Mouse (Mus musculus): ENCODE measurements around the gene Dchs1.

Gene Dchs1

DNA sequence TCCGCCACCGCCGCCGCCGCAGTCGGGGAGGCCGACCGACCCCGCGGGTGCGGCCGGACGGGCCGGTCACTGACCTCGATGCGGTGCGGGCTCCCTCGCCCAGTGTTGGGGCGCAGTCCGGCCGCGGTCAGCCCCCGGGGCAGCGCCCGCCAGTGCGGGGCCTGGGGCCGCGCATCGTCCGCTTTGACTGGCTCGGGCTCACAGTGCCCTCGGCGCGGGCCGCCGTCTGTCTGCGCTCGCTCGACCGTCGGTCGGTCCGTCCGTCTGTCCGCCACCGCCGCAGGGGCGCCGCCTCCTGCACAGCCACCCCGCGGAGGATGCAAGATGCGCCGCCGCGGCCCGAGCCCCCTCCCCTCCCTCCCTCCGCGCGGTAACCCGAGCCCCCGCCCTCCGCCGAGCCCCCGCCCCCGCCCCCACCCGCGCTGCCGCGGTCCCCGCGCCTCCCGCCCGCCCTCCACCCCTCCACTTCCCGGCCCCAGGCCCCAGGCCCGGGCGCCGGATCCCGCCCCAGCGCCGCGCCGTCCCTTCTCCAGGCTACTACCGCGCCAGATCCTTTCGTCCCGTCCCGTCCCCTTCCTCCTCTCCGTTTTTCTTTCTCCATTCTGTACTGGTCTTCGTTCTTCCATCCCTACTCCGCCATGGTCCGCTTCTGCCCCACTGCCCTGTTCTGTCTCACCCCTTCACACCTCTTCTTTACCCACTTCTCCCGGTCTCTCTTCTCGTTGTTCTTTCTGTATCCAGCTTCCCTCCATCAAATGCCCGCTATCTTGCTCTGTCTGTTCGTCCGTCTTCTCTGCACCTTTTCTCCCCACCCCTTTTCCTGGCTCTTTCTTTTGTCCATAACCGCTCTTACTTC, at the start of gene Dchs1:
Gene Dchs1 (minus strand): TSS at position 370 of the 856 bp plus-strand sequence.
- DNase-seq = no peak

DNA sequence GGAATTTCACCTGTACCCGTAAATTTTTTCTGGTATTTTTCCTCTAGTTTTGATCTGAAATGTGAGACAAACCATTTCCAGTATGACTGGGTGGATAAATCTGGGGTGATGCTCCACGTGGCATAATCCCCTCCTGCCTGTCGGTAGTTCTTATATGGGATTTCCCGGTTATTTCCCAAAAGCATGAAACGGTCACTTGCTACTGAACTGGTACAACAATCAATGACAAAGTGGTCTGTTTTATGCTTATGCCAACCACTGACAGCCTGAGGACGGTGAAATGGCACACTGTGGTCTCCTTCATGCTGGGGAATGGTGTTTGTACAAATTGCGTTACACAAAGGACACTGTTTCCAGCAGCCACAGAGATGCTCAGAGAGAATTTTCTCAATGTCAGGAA, 36.8 kb upstream of the Dchs1 start:
- no peak for DNase-seq

DNA sequence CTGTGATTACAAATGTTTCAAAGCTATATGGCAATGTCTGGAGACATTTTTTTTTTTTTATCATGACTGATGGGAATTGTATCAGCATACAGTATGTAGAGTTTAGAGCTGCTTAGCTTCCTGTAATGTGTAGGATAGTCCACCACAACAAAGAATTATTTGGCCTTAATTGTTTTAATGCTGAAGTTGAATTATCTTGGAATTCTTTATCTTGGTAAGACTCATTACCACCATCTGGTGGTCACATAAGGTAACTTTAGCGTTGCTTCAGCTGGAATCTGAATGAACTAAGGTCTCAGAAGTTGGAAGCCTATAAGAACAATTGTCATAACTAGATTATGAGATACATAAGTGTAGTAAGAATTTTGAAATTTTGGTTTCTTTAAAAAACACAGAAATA, 31.0 kb upstream of the Dchs1 start:
- DNase-seq = no peak

DNA sequence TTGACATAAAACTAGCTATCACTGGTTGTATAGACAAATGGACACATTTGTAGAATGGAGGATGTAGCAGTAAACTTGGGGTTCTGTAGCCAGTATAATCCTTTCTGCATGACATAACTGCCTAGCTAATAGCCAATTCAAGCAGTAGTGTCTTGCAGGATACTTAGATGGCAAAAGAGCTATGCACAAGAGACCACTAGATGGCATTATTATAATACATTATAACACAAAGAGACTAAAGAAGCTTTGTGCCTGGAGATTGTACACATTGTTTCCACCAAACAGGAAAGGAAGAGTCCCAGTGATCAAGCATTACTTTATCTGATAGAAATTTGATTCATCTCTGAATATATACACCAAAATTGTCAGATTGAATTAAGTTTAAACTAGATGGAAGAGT, 29.3 kb upstream of the Dchs1 start:
- DNase-seq = no peak

DNA sequence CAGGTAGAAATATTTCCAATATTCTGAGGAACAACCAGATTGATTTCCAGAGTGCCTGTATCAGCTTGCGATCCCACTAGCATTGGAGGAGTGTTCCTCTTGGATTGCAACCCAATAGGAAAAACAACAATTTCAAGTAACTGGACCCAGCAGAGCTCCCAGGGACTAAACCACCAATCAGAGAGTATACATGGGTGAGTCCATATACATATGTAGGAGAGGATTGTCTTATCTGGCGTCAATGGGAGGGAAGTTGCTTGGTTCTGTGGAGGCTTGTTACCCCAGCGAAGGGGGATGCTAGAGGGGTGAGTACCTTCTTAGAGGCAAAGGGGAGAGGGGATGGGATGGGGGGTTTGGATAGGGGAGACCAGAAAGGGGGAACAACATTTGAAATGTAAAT, 25.9 kb upstream of the Dchs1 start:
- no peak for DNase-seq

DNA sequence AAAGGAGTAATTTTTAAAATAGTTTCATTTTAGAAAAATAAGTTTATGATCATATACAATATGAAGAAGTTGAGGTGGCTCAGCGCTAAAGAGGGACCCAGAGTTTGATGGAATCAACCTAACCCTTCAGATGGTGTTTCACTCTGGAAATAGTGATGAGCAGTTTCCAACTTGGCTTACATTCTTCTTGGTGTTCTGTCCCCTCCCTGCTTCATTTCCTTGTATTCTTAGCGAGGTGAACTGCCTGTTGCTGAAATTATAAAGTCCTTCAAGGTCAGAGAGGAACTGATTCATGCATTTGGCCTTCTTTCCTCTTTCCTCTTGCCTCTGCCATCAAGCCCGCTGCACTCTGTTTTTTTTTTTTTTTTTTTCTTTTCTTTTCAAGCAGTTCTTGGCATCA, 25.1 kb upstream of the Dchs1 start:
- no peak for DNase-seq

DNA sequence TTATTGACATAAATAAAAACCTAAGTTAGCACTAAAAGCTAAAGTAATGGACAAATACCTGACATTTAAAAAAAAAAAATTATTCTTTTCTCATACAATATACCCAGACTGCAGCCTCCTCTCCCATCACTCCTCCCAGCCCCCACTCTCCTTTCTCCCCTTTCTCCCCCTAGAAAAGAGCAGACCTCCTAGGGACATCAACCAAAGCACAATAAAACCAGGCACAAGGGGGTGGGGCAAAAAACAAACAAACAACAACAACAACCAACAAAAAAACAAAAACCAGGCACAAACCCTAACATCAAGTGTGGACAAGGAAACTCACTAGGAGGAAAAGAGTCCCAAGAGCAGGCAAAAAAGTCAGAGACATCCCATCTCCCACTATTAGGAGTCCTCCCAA, 24.1 kb upstream of the Dchs1 start:
- DNase-seq = peak in 1 of 2 experiments; percentile 7

DNA sequence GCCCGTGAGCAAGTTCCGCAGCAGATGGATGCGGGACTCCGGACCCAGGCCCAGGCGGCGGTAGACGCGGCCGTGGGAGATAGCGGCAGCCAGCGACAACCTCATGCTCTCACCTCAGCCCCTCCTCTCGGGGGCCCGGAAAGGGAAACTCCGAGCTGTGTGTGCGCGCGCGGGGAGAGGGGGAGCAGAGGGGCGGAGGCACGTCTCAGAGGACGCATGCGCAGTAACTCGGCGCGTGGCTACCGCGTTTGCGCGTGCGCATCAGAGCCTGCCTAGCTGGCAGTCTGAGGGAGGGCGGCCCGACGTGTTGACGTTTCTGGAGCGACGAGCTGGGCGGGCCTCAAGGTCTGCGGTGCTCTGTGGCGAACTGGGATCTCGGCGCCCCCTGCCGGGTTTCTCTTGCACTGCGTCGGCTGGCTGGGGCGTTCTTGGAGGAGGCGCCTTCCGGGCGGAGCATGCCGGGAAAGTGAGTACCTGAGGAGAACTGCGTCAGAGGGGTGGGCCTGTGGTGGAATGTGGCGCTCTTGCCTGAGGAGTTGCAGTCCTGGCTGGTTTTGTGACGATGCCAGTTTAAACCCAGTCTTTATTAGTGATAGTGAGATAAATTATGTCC, 23.5 kb upstream of the Dchs1 start, which contains the start of gene Mrpl17:
Gene Mrpl17 (minus strand): TSS at position 223 of the 613 bp plus-strand sequence.
- peak; percentile 100 for DNase-seq

DNA sequence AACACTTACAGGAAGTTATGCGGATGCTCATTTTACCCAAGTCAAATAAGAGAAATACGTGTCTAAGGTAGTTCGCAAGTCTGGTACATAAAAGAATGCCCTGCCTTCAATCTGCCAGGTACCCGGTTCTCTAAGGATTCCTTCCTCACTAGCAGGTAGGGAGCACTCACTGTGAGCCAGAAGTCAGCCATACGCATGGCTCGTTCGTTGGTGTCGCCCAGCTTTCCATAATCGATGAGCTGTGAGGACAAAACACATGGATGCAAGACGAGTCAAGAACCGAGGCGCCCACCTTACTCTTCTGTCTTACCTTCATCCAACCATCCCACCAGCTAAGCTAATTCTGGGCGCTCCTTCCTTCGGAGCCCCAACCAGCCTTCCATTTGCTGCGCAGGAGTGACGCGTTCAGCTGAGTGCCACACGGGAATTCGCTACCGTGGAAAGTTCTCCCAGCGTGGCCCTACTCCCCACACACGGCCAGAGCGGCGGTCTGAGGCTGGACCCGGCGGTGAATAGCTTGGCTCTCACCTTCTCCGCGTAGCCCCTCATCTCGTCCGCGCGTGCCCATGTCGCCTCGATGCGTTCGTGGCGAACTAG, 22.9 kb upstream of the Dchs1 start:
- no peak for DNase-seq

DNA sequence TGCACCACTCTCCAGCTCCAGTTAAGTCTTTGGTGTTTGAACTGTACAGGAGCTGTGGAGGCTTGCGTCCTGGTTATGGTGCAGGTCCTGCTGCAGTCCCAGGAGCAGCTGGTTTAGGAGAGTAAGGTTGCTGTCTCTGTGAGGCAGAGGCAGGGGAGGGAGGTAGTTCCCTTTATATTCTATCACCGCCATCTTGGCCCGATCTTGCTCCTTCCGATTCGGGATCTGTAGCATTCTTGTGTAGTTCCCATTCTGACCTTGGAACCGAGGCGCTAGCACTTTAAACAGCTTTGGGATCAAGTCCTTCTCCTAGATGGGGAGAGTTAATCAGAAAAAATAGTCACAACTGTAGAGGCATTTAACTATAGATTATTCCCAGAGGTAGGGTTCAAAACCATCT, 22.4 kb upstream of the Dchs1 start:
- no peak for DNase-seq

DNA sequence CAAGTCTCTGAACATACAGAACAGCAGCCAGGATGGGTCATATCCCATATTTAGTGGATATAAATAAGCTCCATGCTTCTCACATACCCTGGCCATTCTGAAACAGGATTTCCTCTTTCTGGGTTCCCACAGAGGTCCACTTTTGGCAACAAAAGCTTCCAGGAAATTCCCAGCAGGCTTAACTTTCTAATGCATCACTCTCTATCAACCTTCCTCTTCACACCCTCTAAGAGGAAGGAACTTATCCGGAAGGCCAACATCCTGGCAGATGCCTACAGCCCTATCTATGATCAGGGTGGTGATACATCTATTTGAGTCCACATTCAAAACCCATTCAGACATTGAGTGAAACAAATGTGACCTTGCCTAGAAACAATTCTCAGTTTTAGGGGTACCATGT, 20.9 kb upstream of the Dchs1 start:
- no peak for DNase-seq

DNA sequence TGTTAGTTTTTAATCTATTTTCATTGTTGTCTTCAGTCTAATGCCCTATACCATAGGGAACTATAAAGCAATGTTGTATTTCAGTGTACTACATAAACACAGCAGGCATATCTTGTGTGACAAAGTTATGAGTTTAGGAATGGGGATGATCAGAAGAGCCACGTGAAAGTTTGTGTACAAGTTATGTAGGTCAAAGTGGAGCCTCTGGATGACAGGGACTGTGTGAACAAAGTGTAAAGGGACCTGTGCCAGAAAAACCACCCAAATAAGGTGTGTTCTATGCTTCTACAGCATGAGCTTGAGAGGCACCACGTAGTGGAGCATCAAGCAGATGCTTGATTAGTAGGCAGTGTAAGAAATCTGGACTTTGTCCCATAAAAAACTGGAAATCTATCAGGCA, 19.3 kb upstream of the Dchs1 start:
- no peak for DNase-seq

DNA sequence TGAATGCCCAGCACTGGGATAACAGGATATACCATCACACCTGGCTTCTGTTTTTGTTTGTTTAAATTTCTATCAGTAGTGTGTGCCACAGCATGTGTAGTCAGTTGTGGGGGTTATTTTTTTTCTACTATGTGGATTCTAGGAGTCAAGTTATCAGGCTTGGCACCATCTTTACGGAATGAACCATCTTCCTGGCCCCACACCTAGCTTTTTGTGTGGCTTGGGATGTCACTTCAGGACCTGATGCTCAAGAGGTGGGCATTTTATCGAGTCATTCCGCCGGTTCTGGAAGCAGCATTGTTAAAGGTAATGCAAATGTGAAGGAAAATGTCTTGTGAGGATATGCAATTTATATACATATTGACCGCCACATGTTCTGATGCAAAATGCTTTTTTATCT, 18.7 kb upstream of the Dchs1 start:
- no peak for DNase-seq

DNA sequence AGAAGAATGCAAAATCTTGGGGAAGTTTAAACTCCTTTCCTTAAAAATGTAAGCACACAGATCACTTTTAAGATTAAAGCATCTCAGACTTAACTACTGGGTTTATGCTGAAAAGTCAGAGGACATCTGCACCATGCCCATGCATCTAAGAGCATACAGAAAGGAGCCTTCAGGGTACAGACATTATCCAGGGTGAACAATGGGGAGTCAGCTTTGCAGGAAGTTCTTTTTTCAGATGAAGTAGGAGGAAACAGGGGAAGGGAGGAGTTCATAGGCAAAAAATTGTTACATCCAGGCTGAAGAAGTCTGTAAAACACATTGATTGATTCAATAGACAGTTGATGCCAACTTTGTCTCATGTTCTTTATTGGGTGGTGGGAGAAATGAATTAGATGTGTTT, 16.0 kb upstream of the Dchs1 start:
- no peak for DNase-seq

DNA sequence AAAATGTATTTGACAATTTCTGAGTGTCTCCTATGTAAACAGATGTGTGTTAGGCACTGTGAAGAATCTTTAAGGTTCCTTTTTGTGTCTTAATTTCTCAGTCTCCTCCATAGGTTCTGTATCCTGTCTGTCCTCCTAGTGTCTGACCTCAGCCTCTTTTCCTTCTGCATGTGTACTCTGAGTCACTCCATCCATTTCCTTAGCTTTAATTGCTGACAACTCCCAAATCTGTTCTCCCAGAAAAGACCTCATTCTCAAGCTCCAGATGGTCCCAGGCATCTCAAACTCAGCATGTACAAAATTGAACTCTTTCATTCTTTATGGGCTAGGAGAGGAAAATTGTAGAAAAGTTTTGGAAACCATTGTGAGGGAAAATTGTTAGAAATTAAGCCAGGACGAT, 15.3 kb upstream of the Dchs1 start:
- no peak for DNase-seq

DNA sequence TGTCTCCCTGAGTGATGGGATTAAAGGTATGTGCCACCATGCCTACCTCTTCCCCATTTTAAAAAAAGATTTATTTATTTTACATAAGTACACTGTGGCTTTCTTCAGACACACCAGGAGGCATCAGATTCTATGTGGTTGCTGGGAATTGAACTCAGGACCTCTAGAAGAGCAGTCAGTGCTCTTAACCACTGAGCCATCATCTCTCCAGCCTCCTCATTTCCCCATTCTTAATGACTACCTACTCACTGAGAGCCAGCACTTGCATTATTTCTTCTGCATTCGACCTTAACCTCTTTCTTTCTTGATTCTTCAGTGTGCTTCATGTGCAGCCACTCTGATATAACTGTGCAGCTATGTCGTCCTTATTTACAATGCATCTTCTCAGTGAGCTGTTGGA, 14.9 kb upstream of the Dchs1 start:
- no peak for DNase-seq

DNA sequence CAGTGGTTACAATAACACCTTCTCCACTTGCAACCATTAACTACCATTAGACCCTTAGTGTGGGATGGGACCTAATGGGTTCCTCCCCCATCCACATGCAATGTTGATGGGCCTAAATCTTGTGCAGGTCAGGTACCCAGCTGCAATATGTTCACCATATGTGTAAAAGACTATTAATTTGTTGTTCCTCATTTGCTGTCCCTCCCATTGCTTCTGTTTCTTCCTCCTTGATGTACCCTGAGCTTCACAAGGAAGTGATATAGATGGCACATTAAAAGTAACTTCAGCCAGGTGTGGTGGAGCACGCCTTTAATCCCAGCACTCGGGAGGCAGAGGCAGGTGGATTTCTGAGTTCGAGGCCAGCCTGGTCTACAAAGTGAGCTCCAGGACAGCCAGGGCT, 9.5 kb upstream of the Dchs1 start:
- no peak for DNase-seq

DNA sequence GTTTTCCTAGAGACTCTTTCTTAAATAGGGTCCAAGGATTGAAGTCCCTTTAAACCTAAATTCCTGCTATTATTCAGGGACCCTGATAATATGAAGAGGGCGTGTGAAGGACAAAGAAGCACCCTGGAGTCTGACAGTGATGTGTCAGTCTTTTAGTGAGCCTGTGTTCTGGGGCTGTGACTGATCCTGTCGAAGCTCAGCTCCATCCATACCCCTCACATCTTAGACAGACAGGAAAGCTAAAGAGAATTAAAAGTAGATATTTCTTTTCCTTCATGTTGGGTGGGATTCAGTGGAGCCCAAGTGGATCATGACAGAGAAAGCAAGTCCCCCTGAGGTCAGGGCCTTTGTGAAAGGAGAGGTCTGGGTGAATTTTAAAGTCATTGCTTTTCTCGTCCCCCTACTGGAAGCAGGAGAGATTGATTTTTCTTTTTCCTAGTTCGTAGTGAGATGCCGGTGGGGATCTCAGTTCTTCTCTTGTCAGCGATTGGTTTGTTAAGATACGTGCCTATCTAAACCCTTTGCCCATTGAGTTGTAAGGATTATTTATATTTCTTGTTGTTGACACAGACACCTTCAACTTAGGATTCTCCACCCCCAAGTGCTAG, 8.4 kb upstream of the Dchs1 start:
- DNase-seq = no peak

DNA sequence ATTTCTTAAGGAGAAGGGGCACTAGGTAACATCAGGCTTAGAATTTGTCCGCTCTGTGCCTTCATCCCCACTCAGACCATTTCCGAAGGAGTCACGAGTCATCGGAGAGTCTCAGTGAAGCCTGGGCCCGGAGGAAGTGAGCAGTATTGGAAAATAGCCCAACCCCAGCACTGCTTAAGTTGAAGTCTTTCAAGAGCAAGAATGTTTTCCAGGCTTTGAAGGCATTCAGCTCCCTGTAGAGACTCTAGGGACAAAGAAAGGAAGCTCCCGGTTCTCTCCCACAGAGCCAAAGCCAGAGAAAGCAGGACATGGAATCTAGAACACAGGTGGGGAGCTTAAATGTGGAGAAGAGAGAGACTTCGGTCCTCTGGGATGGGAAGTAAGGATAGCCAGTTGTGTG, 6.2 kb upstream of the Dchs1 start:
- DNase-seq = no peak

DNA sequence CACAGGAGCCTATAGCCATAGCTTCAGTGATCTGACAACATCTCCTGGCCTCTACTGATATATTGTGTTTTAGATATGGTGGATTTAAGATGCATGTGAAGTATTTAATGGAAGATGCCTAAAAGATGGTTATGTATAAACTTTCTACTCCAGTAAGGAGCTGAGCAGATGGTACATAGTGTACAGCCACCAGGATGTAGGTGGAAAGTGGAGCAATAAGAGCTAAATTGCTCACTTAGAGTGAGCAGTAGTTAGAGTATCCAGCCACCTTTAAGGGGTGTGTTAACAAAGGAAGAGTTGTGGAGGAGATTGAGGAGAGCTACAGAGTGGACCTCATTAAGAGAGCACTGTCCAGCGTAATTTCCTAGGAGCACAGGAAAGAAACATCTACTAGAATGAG, 3.7 kb upstream of the Dchs1 start:
- no peak for DNase-seq

DNA sequence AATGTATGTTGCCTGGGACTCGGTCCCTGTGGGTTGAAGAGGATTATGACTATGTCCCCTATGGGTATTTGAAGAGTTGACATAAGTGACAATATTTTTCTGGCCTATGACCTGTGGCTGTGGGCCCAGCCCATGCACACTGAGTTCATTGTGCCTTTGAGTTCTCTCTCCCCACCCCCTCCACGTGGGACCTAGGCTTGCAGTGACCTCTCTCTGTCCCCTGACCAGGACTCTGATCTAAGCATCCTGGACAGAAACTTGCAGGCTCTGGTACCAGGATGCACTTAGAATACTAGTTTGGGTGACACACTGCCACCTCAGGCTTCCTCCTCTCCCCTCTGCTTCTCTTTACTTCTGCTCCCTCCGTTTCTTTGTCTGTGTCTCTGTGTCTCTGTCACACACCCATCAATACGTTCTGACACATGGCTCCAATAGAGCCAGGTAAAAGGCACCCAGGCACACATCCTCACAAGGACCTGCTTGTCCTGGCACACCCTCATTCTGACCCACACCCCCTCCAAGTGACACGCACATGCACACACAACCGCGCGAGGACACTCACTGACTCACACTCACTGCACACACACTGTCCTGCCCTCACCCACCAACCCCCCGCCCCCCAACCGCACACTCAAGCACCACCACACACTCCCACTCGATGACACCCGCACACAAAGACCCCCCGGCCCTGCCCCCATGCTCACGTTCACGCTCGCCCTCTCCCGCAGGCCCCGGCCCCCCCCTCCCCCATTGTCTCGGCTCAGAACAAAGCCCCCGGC, 759 bp downstream of the Dchs1 start:
- no peak for DNase-seq

DNA sequence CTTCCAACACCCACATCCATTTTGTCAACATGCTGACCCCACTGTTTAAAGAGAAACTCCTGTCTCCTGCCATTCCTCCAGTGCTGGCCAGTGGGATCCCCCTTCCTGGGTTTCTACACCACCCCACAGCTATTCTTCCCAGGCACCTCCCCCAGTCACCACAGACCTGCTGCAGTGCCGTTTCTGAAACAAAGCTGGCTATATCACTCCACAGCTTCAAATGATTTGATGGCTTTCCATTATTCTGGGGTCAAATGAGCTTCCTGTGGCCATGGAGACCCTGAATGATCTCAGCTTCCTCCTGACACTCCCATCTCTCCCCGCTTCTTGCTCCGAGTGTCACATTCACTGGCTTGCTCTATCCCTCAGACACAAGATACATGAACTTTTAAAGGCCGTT, 2.9 kb downstream of the Dchs1 start:
- no peak for DNase-seq

DNA sequence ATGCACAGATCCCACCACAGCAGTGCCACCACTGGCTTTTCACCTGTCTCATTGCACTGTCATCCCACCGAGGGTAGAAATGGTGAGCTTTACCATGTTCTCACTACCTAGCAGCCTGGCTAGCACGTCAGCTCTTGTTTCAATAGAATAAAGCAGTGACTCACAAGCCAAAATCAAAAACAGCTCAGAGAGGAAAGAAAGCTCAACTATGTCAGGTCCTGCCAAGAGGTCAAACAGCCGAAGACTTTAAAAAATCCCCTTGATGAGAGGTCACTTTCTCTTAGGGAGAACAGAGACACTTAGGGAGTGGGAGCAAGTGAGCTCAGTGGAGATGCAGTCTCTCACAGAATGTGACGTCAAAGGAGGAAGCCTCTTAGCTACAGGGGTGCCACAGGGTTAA, 3.6 kb downstream of the Dchs1 start:
- no peak for DNase-seq
